Mouse (Mus musculus) liver, adult 2 months (tissue): ENCODE results near the gene Lrp3.
"Not testable (repeated sequence)": the region's sequence is repeated elsewhere in the genome, so short reads cannot be mapped to it uniquely, and the experiment has no call there.

Experiments
- CTCF ChIP-seq: fragments of 200-500 bp; IDR thresholded peaks from 2 replicates; pipeline ENCODE4 v1.5.1; 2011; ENCODE audit warnings: low read depth, low read length, control low read depth
- POLR2A ChIP-seq: fragments of 200-500 bp; IDR thresholded peaks from 2 replicates; pipeline ENCODE4 v1.6.1; 2011; ENCODE audit warnings: low read length, control low read depth; ENCODE audit not compliant: insufficient read depth; ENCODE audit errors: extremely low read depth

- not testable (repeated sequence) for TF ChIP-seq CTCF, POLR2A
Measured at GRCm38 (mm10) chr7:35237935-35238334, 22.6 kb upstream of the Lrp3 start.
